ENCODE assay signal across 8 mouse cellular contexts in the genomic region with DNA sequence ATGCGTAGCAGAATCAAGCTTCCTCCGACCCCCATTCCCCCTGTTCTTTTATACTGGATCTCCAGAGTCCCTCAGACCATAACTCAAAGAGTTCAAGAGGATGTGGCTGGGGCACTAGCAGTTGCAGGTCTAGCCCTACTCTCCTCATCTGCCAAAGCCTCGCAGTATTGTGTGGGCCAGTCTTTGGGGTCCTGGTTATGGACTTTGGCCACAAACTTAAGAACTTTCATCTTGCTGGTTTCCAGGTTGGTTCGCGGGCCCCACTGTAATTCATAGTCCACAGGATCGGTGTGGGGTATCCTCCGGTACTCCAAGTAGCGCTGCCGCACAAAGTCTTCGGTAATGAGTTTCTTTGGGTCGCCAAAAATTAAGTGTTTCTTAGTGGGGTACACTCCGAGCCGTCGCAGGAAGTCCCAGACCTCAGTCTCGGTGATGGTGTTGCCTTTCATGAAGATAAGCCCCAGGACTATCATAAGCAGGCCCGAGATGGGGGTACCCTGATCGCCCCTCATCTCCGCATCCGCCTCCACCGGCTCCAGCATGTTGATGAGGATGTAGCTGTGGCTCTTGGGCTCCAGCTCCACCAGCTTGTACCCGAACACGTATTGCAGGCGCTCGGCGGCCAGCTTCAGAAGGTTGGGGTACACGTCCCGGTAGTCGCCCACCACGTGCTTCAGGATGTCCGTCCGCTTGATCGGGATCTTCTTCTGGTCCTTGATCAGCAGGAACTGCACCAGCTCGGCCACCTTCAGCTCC. TPM values are rescaled to one million over a fixed set of nuclear protein-coding genes. Genes with fewer than 3 reads are reported as not detected.
A peak's percentile ranks its signal among the peaks of the same experiment; 100 is the strongest.
DNase-seq lines count a peak whose midpoint lies in the region; ATAC-seq lines count a peak whose summit lies in the region.

No protein-coding gene starts in this region.

- H3K4me3 ChIP-seq in kidney, embryonic 15.5 days (replicated peaks) = peak overlapping the region; percentile 93
- peak overlapping the region; percentile 83 for H3K4me3 ChIP-seq in forebrain, embryonic 15.5 days
- H3K4me3 ChIP-seq in liver, embryonic 15.5 days (replicated peaks) = peak overlapping the region; percentile 91
- peak overlapping the region; percentile 95 for H3K4me3 ChIP-seq in stomach, embryonic 15.5 days (replicated peaks)

- H3K27ac ChIP-seq in kidney, embryonic 15.5 days = peak overlapping the region; percentile 97
- H3K27ac ChIP-seq in forebrain, embryonic 15.5 days (replicated peaks) = peak overlapping the region; percentile 94
- H3K27ac ChIP-seq in liver, embryonic 15.5 days (replicated peaks) = peak overlapping the region; percentile 91
- H3K27ac ChIP-seq in stomach, embryonic 15.5 days = peak overlapping the region; percentile 97

- H3K9me3 ChIP-seq in kidney, embryonic 15.5 days (replicated peaks) = no peaks in the 10 kb centered on the region
- no peaks in the 10 kb centered on the region for H3K9me3 ChIP-seq in forebrain, embryonic 15.5 days
- H3K9me3 ChIP-seq in liver, embryonic 15.5 days (replicated peaks) = no peaks in the 10 kb centered on the region
- H3K9me3 ChIP-seq in stomach, embryonic 15.5 days = no peaks in the 10 kb centered on the region

- peak overlapping the region; percentile 91 for H3K9ac ChIP-seq in kidney, embryonic 15.5 days
- peak overlapping the region; percentile 90 for H3K9ac ChIP-seq in forebrain, embryonic 15.5 days (replicated peaks)
- peak overlapping the region; percentile 89 for H3K9ac ChIP-seq in liver, embryonic 15.5 days
- H3K9ac ChIP-seq in stomach, embryonic 15.5 days = peak overlapping the region; percentile 96

- peak overlapping the region; percentile 81 for H3K4me2 ChIP-seq in kidney, embryonic 15.5 days
- peak overlapping the region; percentile 80 for H3K4me2 ChIP-seq in forebrain, embryonic 15.5 days (replicated peaks)
- H3K4me2 ChIP-seq in liver, embryonic 15.5 days = peak overlapping the region; percentile 82
- H3K4me2 ChIP-seq in stomach, embryonic 15.5 days = peak overlapping the region; percentile 64

- peaks cover 23% of the 10 kb centered on the region for H3K4me1 ChIP-seq in kidney, embryonic 15.5 days
- H3K4me1 ChIP-seq in forebrain, embryonic 15.5 days = peaks cover 37% of the 10 kb centered on the region
- H3K4me1 ChIP-seq in liver, embryonic 15.5 days (replicated peaks) = peaks cover 24% of the 10 kb centered on the region
- H3K4me1 ChIP-seq in stomach, embryonic 15.5 days = peaks cover 11% of the 10 kb centered on the region; the same call in 1 of the 2 replicates

- WGBS in kidney, embryonic 15.5 days = 1% methylated on average over 33 of the region's 33 CpGs
- WGBS in forebrain, embryonic 15.5 days = under 1% methylated on average over 33 of the region's 33 CpGs
- 1% methylated on average over 33 of the region's 33 CpGs for WGBS in liver, embryonic 15.5 days (ENCODE audit: insufficient replicate concordance)
- 1% methylated on average over 33 of the region's 33 CpGs for WGBS in stomach, embryonic 15.5 days

- H3K27me3 ChIP-seq in kidney, embryonic 15.5 days = no peaks in the 10 kb centered on the region
- no peaks in the 10 kb centered on the region for H3K27me3 ChIP-seq in forebrain, embryonic 15.5 days
- H3K27me3 ChIP-seq in liver, embryonic 15.5 days = no peaks in the 10 kb centered on the region
- H3K27me3 ChIP-seq in stomach, embryonic 15.5 days (replicated peaks) = no peaks in the 10 kb centered on the region

- DNase-seq in kidney, postnatal 36 days = no peak
- peak; percentile 3 for DNase-seq in T-cell, adult 2 months (ENCODE audit: low spot score)
- no peak for DNase-seq in frontal cortex, adult 2 months (ENCODE audit: extremely low spot score in 1 of 2, low spot score in 1 of 2)
- DNase-seq in right cerebral cortex, postnatal 25 days = no peak

- H3K36me3 ChIP-seq in kidney, embryonic 15.5 days = peaks cover 6% of the 10 kb centered on the region; the same call in 1 of the 2 replicates
- H3K36me3 ChIP-seq in forebrain, embryonic 15.5 days = no peaks in the 10 kb centered on the region
- H3K36me3 ChIP-seq in liver, embryonic 15.5 days (replicated peaks) = no peaks in the 10 kb centered on the region
- no peaks in the 10 kb centered on the region for H3K36me3 ChIP-seq in stomach, embryonic 15.5 days

- ATAC-seq in kidney, embryonic 15.5 days (replicated peaks; ENCODE audit: low FRiP score) = peak; percentile 54
- peak; percentile 76 for ATAC-seq in forebrain, embryonic 15.5 days (replicated peaks)
- ATAC-seq in liver, embryonic 15.5 days (ENCODE audit: insufficient read depth) = peak; percentile 50
- peak; percentile 36 for ATAC-seq in stomach, embryonic 15.5 days (ENCODE audit: insufficient read depth, low FRiP score, low read depth)

RNA-seq across cellular contexts. Expression of a gene that starts 0.6 kb away (rescaled TPM):
- 10.5 and 10.8 TPM in 2 replicates for polyA plus RNA-seq in kidney, embryonic 15.5 days (2015; fragmentation: Nextera tagmentation; extraction: Ambion mirVana)
- polyA plus RNA-seq in forebrain, embryonic 15.5 days (2015; fragmentation: Nextera tagmentation; extraction: Ambion mirVana) = 9.6 and 10.0 TPM in 2 replicates
- 5.0 and 5.2 TPM in 2 replicates for polyA plus RNA-seq in liver, embryonic 15.5 days (2015; fragmentation: Nextera tagmentation; extraction: Ambion mirVana)
- polyA plus RNA-seq in stomach, embryonic 15.5 days (2015; fragmentation: Nextera tagmentation; extraction: Ambion mirVana) = 11.8 and 12.5 TPM in 2 replicates
- polyA plus RNA-seq in frontal cortex, adult 2 months (2012; rRNA removed) = 7.0 and 7.5 TPM in 2 replicates
